Mouse (Mus musculus) liver, embryonic 14.5 days (tissue): ENCODE data around the gene Calcoco1.

ENCODE experiments used
- CTCF ChIP-seq: IDR thresholded peaks from 2 replicates; pipeline ENCODE4 v1.5.1; 2016; ENCODE audit warnings: antibody characterized with exemption, low read depth, control low read depth
- EP300 ChIP-seq: IDR thresholded peaks from 2 replicates; pipeline ENCODE4 v1.6.1; 2016; ENCODE audit warnings: antibody characterized with exemption, low read depth

DNA sequence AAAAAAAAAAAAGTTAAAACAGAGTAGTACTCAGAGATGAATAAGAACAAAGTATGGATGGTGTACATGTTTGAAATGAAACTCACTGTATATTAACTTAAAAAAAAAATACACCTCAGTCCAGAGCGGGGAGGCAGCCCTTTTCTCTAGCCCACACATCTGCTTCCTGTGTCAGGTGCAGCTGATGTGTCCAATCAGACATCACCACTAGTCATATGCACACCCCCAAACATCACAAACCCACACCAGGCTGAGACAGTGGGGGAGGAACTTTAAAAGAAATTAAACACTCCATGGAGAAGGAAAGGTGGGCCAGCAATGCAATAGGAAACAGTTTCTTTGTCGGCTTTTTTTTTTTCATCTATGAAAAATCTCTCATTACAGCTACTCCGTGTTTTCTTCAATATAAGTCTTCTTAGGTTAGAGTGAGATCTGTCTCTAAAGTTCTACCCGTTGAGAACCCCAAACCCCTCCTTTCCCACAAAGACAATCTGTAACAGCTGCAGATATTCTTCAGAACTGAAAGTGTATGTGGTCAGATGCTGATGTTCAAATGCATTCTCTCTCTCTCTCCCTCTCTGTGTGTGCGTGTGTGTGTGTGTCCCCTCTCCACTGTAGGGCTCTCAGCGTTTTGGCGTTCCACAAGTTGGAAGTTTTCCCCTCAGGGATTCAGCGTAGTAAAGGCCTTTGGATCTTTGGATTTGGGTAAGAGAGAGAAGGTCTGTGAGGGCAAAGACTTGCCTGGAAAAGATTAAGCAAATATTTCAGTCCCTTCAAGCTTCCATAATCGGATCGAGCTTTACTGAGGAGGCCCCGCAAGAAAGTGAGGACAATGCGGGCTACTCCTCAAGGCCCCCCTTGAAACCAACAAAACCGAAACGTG lies 721 bp downstream of the Calcoco1 start:
- no peak for TF ChIP-seq CTCF
- no peak for TF ChIP-seq EP300
